Mouse (Mus musculus) T-helper 2 cell (primary cell): ENCODE measurements around the gene Ccl28.
"Not testable (repeated sequence)": the region's sequence is repeated elsewhere in the genome, so short reads cannot be mapped to it uniquely, and the experiment has no call there.

Experiments
- in situ Hi-C: fragments of 300-600 bp; cut with MboI, MseI; formaldehyde crosslinking; loops from one replicate; pipeline ENCODE4 v1.15.1; 2025; ENCODE audit warnings: high pct_unique_total_duplicates

Gene Ccl28

DNA sequence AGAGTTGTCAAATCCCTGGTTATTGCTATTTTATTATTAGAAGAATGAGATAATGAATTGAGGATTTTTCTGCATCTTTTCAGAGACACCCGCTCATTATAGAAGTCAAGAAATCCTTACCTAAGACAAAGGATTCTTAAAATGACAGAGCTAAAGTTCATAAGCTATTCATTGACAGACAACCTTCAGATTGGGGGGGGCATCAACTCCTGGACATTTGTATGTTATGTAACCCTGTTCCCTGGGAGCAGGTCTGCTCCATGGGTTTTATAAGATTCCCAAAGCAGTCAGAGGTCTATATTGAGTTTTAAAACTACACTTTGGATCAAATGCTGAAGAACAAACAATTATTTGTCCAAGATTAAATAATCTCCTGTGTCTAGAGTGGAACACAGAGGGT lies 22.9 kb downstream of the Ccl28 start:
- in situ Hi-C loops, result no loop called here

DNA sequence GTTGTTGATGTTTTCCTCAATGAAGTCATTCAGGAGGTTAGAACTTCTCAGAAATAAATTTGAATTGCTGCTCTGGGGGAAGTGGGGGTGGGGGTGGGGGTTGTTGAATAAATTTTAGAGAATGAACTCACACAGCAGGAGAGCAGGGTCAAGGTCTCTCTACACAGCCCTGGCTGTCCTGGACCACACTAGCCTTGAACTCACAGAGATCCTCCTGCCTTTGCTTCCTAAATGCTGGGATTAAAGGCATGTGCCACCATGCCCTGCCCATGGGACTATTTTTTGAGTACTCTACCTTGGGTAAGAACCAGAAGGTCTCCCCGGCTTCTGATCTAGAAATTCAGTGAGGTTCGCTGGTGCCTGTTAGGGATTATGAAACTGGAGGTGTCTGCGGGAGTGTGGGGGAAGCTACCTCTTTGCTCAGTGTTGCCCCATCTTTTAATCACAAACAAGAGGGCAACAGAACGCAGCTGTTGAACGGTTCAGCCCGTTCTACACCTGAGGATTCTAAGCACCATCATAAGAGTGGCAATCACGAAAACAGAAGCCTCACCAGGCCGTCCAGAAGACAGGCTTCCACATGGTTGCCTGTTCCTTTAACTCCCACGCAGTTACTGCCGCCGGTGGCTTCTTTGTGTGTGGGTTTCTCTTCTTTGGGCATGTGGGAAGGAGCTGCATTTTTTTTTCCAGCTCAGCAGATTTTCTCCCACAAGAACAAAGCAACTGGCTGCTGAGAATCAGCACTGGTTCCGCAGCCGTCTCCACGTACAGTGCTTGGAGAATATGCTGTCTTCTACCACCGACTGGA lies 25.5 kb downstream of the Ccl28 start:
- in situ Hi-C loops, result no loop called here

DNA sequence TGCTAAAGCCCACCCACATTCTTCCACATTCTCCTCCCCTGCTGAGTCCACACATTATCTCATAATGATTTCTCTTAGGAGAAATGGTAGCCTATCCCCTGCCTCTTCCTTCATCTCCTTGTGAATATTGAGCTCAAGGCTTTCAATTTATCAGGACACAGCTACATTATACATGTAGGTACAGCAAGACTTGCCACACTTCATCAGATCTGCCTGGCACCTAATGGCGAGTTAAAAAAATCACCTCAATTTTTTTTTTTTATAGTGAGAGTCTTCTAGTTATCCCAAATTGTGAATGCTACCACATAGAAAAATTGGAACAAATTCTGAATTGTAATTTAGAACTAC lies 26.1 kb downstream of the Ccl28 start:
- in situ Hi-C loops, result no loop called here

DNA sequence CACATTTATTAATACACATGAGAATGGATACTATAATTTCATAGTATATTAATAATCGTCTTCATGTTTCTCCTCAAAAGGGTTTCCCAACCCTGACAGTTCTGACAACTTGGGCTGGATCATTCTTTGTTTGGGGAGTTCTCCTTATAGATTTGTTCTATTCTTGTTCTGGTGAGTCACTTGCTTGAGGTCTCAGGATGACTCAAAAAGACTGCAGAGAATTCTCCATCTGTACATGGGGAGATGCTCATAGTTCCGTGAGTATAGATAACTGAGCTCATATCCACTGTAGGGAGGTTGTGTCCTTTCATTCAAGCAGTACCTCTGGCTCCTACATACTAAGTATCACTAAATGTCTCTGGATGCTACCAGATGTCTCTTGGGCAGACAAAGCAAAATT lies 31.1 kb downstream of the Ccl28 start:
- in situ Hi-C loops, result no loop called here

DNA sequence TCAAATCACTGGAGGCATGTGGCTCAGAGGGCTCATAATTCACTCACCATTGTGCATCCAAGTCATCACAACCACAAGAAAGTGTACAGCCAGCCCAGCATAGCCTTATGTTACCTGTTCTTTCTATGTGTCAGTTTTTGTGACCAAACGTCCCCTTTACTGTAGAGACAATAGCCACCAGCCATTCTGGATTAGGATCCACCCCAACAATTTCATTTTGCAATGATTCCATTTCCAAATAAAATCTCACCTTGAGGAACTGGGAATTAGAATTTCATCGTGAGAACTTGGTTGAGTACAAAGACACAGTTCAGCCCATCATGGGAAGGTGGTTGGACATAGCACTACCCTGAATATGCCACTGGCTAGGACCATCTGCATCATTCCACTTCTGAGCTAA lies 32.6 kb downstream of the Ccl28 start:
- in situ Hi-C loops, result no loop called here

DNA sequence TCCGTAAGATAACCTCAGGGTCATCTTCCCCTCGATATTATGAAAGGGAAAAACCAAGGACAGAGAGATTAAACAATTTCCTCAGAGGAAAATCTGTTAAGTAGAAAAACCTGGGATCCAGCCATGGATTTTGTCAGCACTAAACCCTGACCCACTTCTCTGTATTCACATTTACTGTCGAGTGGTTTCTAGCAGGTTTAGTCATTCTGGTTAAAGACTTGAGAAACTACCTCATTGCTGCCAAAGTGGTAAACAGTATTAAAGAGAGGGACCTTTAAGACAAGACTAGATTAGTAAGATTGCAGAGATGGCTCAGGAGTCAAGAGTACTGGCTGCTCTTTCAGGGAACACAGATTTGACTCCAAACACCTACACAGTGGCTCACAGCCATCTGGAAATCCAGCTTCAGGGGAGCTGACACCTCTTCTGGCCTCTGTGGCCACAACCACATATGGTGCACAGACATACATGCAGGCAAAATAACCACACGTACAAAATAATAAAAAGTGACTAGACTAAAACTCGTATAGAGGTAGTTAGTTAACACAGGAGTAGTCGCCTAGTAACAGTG lies 33.3 kb downstream of the Ccl28 start:
- in situ Hi-C loops, result no loop called here

DNA sequence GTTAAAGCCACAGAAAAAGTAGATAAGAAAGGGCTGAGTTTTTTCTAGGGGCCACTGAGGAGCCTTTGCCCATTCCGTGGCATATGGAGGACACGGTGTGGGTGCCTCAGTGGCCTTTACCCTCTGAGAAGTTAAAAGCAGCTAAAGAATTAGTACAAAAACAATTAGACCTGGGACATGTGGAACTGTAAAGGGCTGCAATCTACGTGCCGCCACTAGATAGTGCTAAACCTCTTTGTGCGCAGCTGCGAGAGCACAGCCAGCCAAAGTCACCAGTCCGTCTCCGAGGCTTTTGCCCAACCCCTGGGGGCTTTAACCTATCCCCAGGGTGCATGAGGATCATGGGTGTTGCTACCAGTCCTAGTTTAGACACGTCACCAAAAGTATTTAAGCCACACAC lies 37.8 kb downstream of the Ccl28 start:
- in situ Hi-C loops, result not testable (repeated sequence)

DNA sequence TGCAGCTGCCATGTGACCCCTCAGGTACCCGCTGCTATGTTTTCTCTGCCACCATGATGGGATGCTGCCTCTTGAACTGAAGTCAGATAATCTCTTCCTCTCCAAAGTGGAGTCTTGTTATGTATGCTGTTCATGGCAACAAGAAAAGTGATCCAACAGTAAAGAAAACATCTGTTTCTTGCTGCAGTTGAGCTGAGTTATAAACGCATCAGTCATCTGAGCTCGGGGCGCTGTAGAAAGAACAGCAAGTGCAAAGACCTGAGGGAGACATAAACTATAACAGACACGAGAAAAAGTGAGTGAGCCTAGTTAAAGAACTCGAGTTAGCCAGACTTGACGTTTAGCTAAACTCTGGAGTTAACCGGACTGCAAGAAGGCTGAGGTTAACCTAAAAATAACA lies 55.2 kb downstream of the Ccl28 start:
- in situ Hi-C loops, result no loop called here

DNA sequence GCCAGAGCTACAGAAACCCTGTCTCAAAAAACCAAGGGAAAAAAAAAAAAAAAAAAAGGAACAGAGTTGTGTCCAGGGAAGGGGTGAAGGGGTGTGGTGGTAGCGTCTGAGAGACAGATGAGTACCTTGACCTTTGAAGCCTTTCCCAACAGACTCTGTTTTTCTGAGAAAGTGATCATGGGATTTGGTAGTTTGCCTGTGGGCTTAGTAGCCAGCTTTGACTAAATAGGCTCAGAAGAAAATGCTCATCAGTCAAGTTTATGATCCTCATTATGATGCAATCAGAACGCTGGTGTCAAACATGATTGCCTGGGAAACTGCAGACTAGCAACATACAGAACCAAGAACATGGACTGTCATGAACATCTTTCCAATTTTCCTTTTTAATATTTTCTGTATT lies 56.1 kb downstream of the Ccl28 start:
- in situ Hi-C loops, result loop anchor here (10.0 kb wide), 1 partner anchor 215 kb away; the partner anchor contains the start of gene 4833420G17Rik

DNA sequence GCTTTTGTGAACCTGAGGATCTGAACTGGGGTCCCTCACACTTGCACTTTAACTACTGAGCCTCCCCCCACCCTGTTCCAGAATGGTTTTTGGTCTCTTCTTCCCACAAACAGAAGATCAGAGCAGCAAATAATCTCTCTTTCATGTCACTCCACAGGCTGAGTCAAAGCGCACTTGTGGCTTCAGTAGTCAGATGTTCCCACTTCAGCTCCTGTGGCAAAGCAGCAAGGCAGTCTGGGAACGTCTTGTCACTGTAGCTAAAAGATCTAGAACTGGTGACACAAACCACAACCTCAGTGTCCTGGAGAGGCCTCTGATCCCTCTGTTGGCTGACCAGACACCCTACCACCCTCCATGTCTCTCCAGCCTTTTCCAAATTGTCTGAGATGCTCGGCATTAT lies 57.5 kb downstream of the Ccl28 start:
- in situ Hi-C loops, result loop anchor here (10.0 kb wide), 1 partner anchor 216 kb away; the partner anchor contains the start of gene 4833420G17Rik

DNA sequence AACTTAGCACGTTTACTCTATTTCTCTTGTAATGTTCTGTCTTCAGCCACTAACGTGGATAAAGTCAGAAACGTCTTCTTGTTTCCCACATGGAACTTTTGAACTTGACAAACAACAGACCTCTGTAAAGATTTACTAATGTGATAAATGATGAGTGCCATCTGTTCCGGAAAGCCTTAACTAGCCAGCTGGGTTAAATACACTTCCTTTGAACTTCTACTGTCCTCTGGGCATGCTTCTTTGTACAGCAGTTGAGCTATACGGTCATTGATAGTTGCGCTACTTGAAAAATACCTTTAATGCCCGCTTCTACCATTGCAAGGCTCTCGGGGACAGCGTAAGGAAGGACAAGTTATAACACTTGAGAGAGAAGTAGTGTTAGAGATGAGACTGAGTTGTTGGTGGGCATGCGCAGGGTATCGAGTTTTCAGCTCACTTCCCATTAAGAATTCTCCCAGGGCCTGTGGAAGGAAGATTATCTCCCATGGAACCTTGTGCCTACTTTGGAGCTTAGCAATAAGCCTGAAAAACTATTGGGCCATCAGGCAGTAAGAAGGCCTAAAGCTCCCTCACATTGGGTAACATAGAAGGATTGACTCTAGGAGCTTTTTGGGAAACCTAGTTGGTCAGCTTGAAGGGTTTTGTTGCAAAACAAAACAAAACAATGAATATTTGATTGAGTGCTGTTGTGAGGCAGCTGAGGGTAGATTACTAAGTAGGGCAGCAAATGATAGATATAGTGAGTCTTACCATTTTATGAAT lies 61.0 kb downstream of the Ccl28 start:
- in situ Hi-C loops, result loop anchor here (5.0 to 10.0 kb wide), 2 partner anchors 47 to 220 kb away; partner anchors contain the start of gene 4833420G17Rik

DNA sequence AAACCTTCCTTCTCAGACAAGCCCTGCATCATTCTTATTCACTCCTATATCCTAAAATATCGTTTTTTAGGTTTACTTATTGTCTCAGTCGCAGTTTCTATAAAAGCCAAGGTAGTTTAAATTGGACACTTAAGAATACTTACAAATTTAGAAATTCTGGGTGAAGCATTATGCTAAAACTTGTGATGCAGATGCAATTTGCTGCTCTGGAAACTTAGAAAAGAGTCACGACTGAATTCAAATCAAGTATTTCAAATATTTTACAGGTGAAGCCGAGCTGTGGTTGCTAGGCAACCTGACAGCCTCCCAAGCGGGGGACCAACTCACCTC lies 66.1 kb downstream of the Ccl28 start:
- in situ Hi-C loops, result loop anchor here (5.0 to 10.0 kb wide), 2 partner anchors 52 to 225 kb away; partner anchors contain the start of gene 4833420G17Rik

DNA sequence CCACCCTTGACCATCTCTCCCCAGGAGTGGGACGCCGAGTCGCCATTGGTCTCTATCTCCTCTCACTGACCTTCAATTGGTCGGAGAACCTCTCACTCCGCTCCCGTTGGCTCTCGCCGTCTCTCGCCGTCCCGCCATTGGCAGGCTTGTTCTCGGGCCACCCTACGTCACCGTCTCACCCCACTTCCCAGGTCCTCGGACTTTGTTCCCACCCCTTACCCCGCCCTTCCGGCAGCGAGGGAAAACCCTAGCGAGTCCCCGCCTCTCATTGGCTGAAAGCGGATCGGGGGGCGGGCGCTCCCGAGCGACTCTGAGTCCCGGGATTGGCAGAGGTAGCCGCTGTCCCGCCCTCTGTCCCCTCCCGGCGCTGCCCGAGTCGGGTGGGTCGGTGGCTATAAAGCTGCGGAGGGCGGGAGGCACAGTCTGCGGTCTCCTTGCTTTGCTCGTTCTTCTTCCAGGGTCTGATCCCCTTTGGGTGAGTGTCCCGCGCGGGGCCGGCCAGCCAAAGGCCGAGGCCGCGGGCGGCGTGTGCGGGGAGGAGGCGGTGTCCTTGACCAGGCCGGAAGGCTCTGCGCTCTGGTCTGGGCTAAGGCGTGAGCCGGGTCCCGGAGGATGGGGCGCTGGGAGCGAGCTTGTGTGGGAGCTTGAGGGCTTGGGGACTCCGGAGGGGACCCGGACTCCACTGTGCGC lies 66.6 kb downstream of the Ccl28 start, which contains the start of gene Hmgcs1:
TSS of gene Hmgcs1 (plus strand) at position 341 of the 690 bp plus-strand sequence.
- in situ Hi-C loops, result no loop called here

DNA sequence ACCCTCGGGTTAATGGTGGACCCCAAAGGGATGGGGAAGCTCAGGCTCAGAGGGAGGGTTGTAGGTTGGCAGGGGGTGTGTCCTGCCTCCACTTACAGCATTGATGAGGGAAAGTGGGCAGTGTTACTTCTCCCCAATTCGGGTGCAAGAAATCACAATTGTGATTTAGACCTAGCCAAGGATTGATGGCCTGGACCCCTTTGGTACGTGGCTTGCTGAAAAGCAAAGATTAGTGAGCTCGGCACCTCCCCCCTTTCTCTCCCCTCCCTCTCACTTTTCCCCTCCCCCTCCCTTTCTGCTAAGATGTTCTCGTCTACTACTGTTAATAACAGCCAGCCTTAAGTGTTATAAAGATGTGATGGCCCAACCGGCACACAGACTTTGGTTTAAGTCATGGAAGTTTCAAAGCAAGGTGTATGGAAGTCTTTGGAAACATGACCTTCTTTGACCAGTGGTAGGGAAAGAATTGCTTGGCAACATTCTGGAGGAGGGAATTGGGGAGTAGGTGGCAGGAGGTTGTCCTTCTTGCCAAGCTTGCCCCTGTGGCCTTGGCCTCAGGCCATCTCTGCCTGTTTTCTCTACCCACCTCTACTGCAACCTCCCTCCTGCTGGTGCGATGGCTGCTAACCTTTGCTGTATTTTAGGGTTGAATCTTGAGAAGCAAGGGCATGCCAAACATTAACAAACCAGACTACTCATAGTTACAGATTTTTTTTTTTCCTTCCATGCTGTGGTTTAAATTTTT lies 67.4 kb downstream of the Ccl28 start:
- in situ Hi-C loops, result no loop called here

DNA sequence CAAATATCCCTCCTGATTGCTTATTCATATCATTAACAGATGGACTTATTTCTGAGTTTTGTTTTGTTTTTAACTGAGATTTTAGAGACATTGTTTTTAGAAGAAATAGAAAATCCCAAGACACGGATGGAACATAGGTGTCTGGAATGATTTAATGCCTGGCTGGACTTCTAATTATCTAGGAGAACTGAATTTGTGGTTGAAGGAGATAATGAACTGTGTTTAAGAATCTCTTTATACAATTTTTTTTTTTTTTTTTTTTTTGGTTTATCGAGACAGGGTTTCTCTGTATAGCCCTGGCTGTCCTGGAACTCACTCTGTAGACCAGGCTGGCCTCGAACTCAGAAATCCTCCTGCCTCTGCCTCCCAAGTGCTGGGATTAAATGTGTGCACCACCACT lies 68.3 kb downstream of the Ccl28 start:
- in situ Hi-C loops, result not testable (repeated sequence)

DNA sequence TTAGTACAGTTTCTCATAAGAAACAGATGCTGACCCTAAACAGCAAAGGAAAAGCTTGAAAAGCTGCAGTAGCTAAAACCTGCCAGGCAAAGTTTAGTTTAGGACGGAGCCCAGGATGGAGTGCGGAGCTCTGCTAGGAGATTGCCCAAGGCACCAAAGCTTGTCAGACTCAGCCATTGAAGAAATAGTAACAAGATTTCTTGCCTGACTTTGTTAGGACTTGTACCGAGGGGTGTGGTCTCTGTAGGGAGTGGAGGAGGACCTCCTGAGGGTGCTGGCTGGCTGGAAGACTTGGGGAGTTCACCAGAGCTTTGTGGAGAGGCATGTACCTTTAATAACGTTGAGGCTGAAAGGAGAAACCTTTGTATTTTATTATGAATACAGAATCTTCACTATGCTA lies 72.1 kb downstream of the Ccl28 start:
- in situ Hi-C loops, result no loop called here

DNA sequence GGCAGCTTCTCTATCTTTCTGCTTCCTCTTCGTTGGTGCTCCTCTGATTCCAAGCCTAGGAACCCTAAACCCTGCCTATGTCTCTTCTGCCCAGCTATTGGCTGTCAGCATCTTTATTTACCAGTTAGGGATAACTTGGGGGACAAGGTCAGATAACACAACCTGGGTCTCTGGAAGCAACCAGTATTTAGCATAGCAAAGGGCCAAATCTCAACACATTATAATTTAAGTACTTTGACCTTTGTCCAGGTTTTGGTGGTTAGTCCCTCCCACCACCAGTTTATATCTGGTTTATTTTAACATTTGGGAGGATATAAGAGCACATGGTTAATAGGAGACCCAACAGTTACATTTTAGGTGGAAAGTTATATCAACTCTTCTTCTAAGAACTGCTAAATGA lies 72.9 kb downstream of the Ccl28 start:
- in situ Hi-C loops, result no loop called here

DNA sequence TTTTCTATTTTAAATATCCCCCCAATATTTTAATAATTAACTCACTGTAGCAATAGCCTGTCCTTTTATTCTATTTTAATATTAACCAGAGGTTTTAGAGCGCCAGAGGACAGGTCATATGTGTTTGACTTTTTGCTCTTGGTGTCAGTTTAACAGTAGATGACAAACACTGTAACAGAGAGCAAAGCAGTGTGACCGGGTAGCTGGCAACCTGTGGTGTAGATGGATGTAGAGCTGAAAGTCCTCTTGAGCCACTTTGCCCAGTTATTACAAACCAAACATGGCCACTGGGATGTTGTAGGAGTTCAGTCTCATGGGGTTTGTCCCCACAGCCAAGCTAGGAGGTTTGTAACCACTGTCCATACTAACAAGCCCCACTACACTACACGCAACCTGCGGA lies 74.8 kb downstream of the Ccl28 start:
- in situ Hi-C loops, result no loop called here
